Mouse (Mus musculus) lung, postnatal 0 days (tissue): ENCODE results near the gene Serpina11. TPM values are rescaled to one million over a fixed set of nuclear protein-coding genes. Genes with fewer than 3 reads are reported as not detected.

ENCODE experiments used
- ATAC-seq: fragments of 200-750 bp; cut with Nextera tagmentation; 2 replicates; pipeline ENCODE4 v1.8.0; 2017; ENCODE audit warnings: moderate library complexity
- DNase-seq: peaks from one replicate; pipeline ENCODE4 v3.0.0-alpha.2; 2016; ENCODE audit warnings: low spot score
- H3K27ac ChIP-seq: fragments of 300-500 bp; sonication (generic); 2 replicates; pipeline ENCODE4 v1.5.1; 2014; ENCODE audit warnings: antibody characterized with exemption, mild to moderate bottlenecking, low read length, mixed read lengths
- H3K27me3 ChIP-seq: fragments of 300-500 bp; sonication (generic); replicated peaks from 2 replicates; pipeline ENCODE4 v1.6.1; 2014; ENCODE audit warnings: low read length, mixed read lengths; ENCODE audit not compliant: insufficient read depth
- H3K36me3 ChIP-seq: fragments of 300-500 bp; sonication (generic); 2 replicates; pipeline ENCODE4 v1.6.1; 2014; ENCODE audit warnings: low read length, mixed read lengths; ENCODE audit not compliant: insufficient read depth
- H3K4me1 ChIP-seq: fragments of 300-500 bp; sonication (generic); 2 replicates; pipeline ENCODE4 v1.6.1; 2014; ENCODE audit warnings: antibody characterized with exemption, low read depth, low read length, mixed read lengths; ENCODE audit not compliant: insufficient read depth
- H3K4me2 ChIP-seq: fragments of 300-500 bp; sonication (generic); replicated peaks from 2 replicates; pipeline ENCODE4 v1.6.1; 2014; ENCODE audit warnings: low read depth, mild to moderate bottlenecking, low read length, moderate library complexity, mixed read lengths
- H3K4me3 ChIP-seq: fragments of 300-500 bp; sonication (generic); 2 replicates; pipeline ENCODE4 v1.5.1; 2014; ENCODE audit warnings: low read depth, low read length
- H3K9ac ChIP-seq: fragments of 300-500 bp; sonication (generic); replicated peaks from 2 replicates; pipeline ENCODE4 v1.6.1; 2014; ENCODE audit warnings: low read depth, mild to moderate bottlenecking
- H3K9me3 ChIP-seq: fragments of 300-500 bp; sonication (generic); 2 replicates; pipeline ENCODE4 v1.6.1; 2016; ENCODE audit warnings: low read length, mixed read lengths
- CTCF ChIP-seq: IDR thresholded peaks from 2 replicates; pipeline ENCODE4 v1.5.1; 2016; ENCODE audit warnings: antibody characterized with exemption, mild to moderate bottlenecking
- EP300 ChIP-seq: IDR thresholded peaks from 2 replicates; pipeline ENCODE4 v1.6.1; 2016; ENCODE audit warnings: antibody characterized with exemption, mild to moderate bottlenecking, control low read depth
- WGBS: fragments of 180-500 bp; shearing (Covaris S2); extraction: QIAGEN DNeasy Blood & Tissue Kit; methylation state at CpG from one replicate; pipeline ENCODE4 v1.1.7; 2014; 5-methylcytosine and 5-hydroxymethylcytosine counted together
- polyA plus RNA-seq: library from polyadenylated mRNA; unstranded; fragments of >200 nt; fragmentation: Nextera tagmentation; extraction: Ambion mirVana; gene quantifications from 2 replicates; pipeline ENCODE4 v1.2.1, GENCODE M21; 2015

Gene Serpina11
- polyA plus RNA-seq, 1 experiment from 2014 or later: not detected

GRCm38 (mm10) chr12:103992945-103993344, 3.2 kb upstream of the Serpina11 start:
- Histone ChIP-seq H3K36me3 (no peaks in the 10 kb centered on the region), H3K9me3 (no peaks in the 10 kb centered on the region), H3K4me3 (no peak overlapping the region), H3K4me2 (no peak overlapping the region), H3K9ac (no peak overlapping the region), H3K27me3 (no peaks in the 10 kb centered on the region), H3K4me1 (no peaks in the 10 kb centered on the region), H3K27ac (no peak overlapping the region)
- 0 out of 2 replicates have a peak, but pooled peaks have one; percentile 8 for ATAC-seq
- TF ChIP-seq EP300: no peak
- TF ChIP-seq CTCF: no peak
- WGBS: 44% methylated on average over 7 of the region's 7 CpGs
- DNase-seq: no peak

GRCm38 (mm10) chr12:103989514-103989767, 316 bp downstream of the Serpina11 start:
- Histone ChIP-seq H3K9me3 (no peaks in the 10 kb centered on the region), H3K27ac (no peak overlapping the region), H3K4me3 (no peak overlapping the region), H3K4me1 (no peaks in the 10 kb centered on the region), H3K27me3 (no peaks in the 10 kb centered on the region), H3K4me2 (no peak overlapping the region), H3K36me3 (no peaks in the 10 kb centered on the region), H3K9ac (no peak overlapping the region)
- no peak for ATAC-seq
- TF ChIP-seq EP300 (no peak), CTCF (no peak)
- WGBS: 38% methylated on average over 2 of the region's 2 CpGs
- DNase-seq: no peak

DNA sequence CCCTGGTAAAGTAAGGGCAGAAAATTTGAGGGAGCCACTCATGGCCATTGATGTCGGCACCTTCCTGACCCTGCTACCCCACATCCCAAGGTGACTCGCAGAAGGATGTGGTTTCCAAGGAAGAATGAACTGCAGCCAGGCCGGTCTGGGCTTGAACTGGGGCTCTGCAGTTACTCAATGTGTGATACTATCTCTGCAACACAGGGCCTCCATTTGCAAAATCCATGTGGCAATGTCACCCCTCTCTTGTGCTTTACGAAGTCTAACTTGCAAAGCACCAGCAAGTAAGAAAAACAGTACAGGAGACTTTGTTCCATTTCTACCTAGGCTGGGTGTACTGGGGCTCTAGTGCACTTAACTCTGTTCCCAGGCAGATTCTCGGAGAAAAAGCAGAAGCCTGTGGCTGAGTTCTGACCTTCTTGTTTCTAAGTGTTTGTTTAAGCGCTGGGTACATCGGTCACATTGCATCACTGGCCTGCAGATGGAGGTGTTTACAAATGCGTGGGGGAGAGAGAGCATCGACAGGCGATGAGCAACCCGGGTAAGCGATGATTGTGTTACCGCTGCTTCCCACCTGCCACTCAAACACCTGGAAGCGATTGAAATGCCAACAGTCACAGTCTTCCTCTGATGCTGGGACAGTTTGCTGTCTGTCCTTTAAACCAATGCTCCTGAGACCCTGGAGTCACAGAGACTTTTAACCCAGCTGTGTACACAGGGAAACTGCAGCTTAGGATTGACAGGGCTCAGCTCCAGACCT, 823 bp downstream of the Serpina11 start:
- H3K9me3 ChIP-seq: no peaks in the 10 kb centered on the region
- TF ChIP-seq EP300 (no peak), CTCF (peak; percentile 20)
- no peak overlapping the region for H3K4me2 ChIP-seq
- WGBS: 23% methylated on average over 14 of the region's 14 CpGs
- H3K9ac ChIP-seq: no peak overlapping the region
- peak; percentile 33; the same call in 1 of the 2 replicates for ATAC-seq
- peak; percentile 34 for DNase-seq
- H3K27me3 ChIP-seq: no peaks in the 10 kb centered on the region
- H3K4me1 ChIP-seq: no peaks in the 10 kb centered on the region
- no peak overlapping the region for H3K27ac ChIP-seq
- H3K4me3 ChIP-seq: no peak overlapping the region
- no peaks in the 10 kb centered on the region for H3K36me3 ChIP-seq

DNA sequence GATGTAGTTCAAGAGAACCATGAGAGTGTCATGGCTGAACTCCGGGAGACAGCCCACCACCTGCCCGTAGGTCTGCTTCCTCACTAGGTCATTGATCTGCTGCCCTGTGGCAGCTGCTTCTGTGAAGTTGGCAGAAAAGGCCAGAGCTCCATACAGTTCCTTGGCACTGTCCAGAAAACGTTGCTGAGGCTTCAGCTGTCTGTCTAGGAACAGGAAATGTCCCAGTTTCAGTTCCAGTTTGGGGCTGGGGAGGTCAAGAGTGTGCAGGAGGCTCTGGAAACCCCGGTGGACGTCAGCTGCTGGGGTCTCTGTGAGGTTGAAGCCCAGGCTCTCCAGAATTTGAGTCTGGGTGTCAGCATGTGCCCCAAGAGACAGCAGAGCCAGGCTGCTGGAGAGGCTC, 3.9 kb downstream of the Serpina11 start:
- no peak overlapping the region for H3K4me2 ChIP-seq
- H3K27ac ChIP-seq: no peak overlapping the region
- H3K27me3 ChIP-seq: no peaks in the 10 kb centered on the region
- ATAC-seq (no peak), DNase-seq (no peak)
- H3K9me3 ChIP-seq: no peaks in the 10 kb centered on the region
- H3K4me1 ChIP-seq: no peaks in the 10 kb centered on the region
- no peak for TF ChIP-seq CTCF
- no peak for TF ChIP-seq EP300
- H3K9ac ChIP-seq: no peak overlapping the region
- no peak overlapping the region for H3K4me3 ChIP-seq
- H3K36me3 ChIP-seq: no peaks in the 10 kb centered on the region
- WGBS: 51% methylated on average over 5 of the region's 5 CpGs

- Histone ChIP-seq H3K36me3 (no peaks in the 10 kb centered on the region), H3K4me2 (no peak overlapping the region), H3K27ac (no peak overlapping the region), H3K4me1 (no peaks in the 10 kb centered on the region), H3K9ac (no peak overlapping the region), H3K9me3 (no peaks in the 10 kb centered on the region), H3K4me3 (no peak overlapping the region), H3K27me3 (no peaks in the 10 kb centered on the region)
- TF ChIP-seq CTCF (peak; percentile 72), EP300 (no peak)
- WGBS: 51% methylated on average over 4 of the region's 4 CpGs
- DNase-seq (peak; percentile 42), ATAC-seq (no peak)
These were observed 4.8 kb downstream of the Serpina11 start for GRCm38 (mm10) chr12:103984935-103985334.

DNA sequence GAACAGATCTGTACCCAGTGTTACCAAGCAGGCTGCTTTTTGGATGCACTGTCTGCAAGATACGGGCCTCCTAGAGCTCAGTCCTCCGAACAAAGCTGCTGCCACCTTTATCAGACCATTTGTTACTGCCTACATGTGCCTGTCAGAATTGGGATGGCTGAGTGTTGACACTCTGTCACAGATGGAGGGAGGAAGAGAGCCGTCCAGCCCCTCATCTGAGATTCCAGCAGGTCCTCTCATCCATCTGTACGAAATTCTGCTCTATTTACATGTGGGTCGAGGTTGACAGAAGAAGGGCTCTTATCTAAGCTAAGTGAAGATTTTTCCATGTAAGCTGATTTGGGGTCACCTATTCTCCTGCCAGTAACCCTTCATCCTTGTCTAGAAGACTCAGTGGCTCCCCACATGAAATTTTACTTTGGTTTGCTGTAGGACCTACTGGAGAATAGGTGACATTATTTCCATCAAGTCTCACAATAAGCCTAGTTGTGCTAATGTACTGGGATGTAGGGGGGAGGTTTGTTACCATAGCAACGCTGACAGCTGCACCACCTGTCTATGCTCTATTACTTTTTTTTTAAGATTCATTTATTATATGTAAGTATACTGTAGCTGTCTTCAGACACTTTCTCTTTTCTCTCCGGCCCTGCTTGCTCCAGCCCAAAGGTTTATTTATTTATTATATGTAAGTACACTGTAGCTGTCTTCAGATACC, 8.0 kb downstream of the Serpina11 start:
- Histone ChIP-seq H3K9me3 (no peaks in the 10 kb centered on the region), H3K4me1 (no peaks in the 10 kb centered on the region), H3K27me3 (no peaks in the 10 kb centered on the region), H3K9ac (no peak overlapping the region), H3K36me3 (no peaks in the 10 kb centered on the region), H3K4me3 (no peak overlapping the region), H3K4me2 (no peak overlapping the region), H3K27ac (no peak overlapping the region)
- ATAC-seq: no peak
- WGBS: 36% methylated on average over 7 of the region's 7 CpGs
- DNase-seq: no peak
- no peak for TF ChIP-seq EP300
- no peak for TF ChIP-seq CTCF
